Mouse (Mus musculus) urinary bladder, adult 18-20 months (tissue): ENCODE results near the gene Col6a3.

Experiments
- DNase-seq, 2 experiments: peaks; one replicate each; pipeline ENCODE4 v3.0.0; 2022; ENCODE audit warnings: low spot score in 2 of 2, mixed read lengths in 2 of 2

Col6a3 gene

DNA sequence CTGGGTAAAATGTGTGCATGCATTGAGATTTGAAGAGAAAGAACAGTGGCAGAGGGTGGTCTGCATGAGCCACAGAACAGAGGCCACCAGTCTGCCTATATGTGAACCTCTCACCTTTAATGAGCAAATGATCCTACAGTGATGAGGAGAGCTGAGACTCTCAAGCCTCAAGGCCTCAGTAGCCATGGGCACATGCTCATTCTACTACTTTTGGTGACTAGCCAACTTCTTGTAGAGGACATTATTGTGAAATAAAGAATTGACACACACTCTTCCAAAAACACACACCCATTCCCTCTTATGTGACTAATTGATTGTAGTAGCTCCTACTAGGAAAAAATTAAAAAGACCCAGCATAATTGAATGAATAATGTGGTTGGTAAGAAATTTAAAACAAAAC lies 120.0 kb downstream of the Col6a3 start:
- no peak for DNase-seq

DNA sequence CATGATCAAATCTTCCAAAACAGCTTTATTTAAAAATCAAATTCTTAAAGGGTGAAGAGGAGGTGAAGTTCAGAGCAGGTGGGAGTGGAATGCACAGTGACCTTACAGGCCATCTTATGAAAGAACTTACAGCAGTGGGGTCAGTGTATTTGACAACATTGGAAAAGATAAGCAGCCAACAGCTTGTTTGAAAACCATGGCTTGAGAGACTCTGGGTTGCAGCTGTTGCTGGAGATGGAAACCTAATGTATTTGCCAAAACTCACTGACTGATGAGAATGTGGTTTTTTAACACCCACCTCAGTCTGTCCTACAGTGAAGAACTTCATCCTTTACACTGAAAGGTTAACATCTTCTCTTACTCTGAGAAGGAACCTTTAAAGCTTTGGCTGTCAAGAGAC lies 120.4 kb downstream of the Col6a3 start:
- no peak for DNase-seq

DNA sequence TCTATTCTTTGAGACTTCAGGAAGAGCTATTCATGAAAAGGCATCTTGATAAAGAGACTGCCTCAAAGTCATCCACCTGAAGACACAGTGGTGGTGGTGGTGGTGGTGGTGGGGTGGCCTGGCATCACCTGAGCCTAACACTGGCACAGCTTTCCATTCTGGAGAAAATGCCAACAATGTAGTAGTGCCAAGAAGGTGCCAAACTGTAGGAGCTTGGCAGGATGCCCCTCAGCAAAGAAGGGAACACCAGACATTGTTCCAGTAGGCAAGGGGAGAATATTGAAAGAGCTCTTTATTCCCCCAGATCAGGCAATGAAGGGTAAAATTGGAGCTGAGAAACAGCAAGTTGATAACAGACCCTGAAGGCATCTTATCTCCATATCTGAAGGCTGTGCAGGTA lies 121.8 kb downstream of the Col6a3 start:
- no peak for DNase-seq

DNA sequence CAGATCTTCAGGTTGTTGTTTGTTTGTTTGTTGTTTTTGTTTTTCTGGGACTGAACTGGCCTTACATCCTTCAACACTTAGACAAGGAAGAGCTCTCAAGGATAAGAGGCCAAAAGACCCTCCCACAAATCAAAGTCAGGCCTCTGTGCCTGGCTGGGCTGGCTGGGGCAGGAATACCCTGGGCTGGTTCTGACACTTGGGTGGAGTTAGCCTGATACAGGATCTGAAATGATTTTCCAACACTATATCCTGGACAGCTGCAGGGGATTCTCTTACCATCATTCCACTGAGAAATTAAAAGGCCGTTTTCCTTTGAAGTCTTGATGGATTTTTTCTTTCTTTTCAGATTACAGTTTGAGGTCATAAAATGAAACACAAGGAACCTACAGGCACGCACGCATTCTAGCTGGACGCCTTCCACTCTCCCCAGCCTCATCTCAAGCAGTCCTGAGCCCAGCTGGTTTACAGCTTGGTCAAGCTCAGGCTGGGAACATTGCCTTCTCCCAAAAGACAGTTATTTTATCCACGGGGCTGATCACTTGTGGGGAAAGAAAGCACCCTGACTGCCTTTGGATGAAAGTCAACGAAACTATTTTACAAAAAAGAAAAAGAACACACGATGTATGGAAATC lies 123.0 kb downstream of the Col6a3 start:
- no peak for DNase-seq

DNA sequence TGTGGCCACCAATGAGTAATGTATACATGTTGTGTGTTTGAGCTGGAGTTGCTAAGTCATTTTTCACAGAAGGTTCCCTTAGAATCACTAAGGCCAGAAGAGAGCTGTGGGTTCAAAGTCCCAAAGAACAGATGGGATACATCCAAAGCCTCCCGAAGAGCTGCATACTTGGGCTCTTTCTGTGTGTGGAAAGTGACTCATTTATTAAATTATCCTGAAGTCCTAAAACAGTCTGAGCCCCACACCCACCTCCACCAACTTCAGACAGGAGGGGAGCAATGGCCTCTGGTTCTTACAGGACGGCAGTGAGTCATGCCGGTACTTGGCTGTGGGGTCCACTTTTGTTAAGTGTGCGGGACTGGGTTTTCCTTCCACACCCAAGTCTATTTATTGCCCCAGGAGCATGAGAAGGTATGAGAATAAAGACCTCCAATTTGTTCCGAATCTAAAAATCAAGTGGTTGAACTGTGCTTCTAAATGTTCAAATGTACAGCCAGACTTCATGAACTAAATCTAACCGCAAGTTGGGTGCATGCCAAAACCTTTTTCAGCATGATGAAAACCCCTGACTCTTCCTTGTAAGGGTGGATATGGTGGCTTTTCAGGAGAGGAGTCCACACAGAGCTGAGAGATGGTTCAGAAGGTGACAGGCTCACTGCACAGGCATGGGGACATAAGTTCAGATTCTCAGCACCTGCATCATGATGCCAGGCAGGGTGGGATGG lies 124.8 kb downstream of the Col6a3 start:
- DNase-seq = no peak

DNA sequence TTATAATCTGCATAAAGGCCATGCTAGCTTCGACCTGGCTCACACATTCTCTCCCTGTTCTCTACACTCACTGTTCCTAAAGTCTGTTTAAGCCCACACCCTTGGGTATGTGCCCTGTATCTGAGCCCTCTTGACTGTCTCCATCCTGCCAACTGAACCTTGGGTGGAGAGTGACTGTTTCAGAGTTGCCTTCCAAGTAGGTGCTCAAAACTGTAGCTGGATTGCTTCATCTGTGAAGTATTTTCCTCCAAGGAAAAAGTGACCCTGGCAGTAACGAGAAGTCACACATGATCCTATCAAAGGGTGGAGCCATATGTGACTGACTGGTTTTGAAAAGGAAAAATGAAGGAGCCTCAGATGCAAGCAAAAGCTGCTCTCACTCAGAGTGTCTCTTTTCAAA lies 127.5 kb downstream of the Col6a3 start:
- no peak for DNase-seq
